Mouse (Mus musculus): ENCODE measurements around the gene Cyp39a1. TPM values are rescaled to one million over a fixed set of nuclear protein-coding genes. Genes with fewer than 3 reads are reported as not detected.
A peak's percentile ranks its signal among the peaks of the same experiment; 100 is the strongest.

The Cyp39a1 gene
- 36.0 and 36.8 TPM in 2 replicates for polyA plus RNA-seq (2016; fragmentation: Nextera tagmentation; extraction: Ambion mirVana)

- Histone ChIP-seq H3K4me1 (peaks cover 40% of the 10 kb centered on the region), H3K27me3 (ENCODE audit: low read depth, poor library complexity, severe bottlenecking) (no peaks in the 10 kb centered on the region), H3K36me3 (peaks cover 16% of the 10 kb centered on the region), H3K4me3 (peak within 1 kb of the TSS; percentile 93), H3K27ac (replicated peaks) (peak within 1 kb of the TSS; percentile 93), H3K9me3 (replicated peaks) (no peaks in the 10 kb centered on the region)
- under 1% methylated on average over 17 of the region's 17 CpGs for WGBS
- no peak for DNase-seq (ENCODE audit: low spot score)
These were observed at the start of gene Cyp39a1 for GRCm38 (mm10) chr17:43667290-43667843. Cyp39a1 (plus strand) TSS chr17:43667425.

GRCm38 (mm10) chr17:43619156-43619555 is 48.1 kb upstream of the Cyp39a1 start:
- 88% methylated on average over 9 of the region's 9 CpGs for WGBS
- H3K9me3 ChIP-seq (replicated peaks): no peaks in the 10 kb centered on the region
- no peak overlapping the region for H3K27ac ChIP-seq (replicated peaks)

GRCm38 (mm10) chr17:43622076-43622475 is 45.1 kb upstream of the Cyp39a1 start:
- Histone ChIP-seq H3K27ac (replicated peaks) (no peak overlapping the region), H3K27me3 (ENCODE audit: low read depth, poor library complexity, severe bottlenecking) (peaks cover 3% of the 10 kb centered on the region), H3K4me3 (no peak overlapping the region), H3K4me1 (no peaks in the 10 kb centered on the region), H3K9me3 (replicated peaks) (peaks cover under 1% of the 10 kb centered on the region; the same call in 1 of the 2 replicates), H3K36me3 (no peaks in the 10 kb centered on the region)
- WGBS: 91% methylated on average over 10 of the region's 10 CpGs
- no peak for DNase-seq (ENCODE audit: low spot score)

More at GRCm38 (mm10) chr17:43619156-43619555, 48.1 kb upstream of the Cyp39a1 start:
- Histone ChIP-seq H3K27me3 (ENCODE audit: low read depth, poor library complexity, severe bottlenecking) (no peaks in the 10 kb centered on the region), H3K36me3 (no peaks in the 10 kb centered on the region), H3K4me3 (no peak overlapping the region), H3K4me1 (no peaks in the 10 kb centered on the region)
- DNase-seq (ENCODE audit: low spot score): no peak

GRCm38 (mm10) chr17:43628246-43628645 is 39.0 kb upstream of the Cyp39a1 start:
- no peak for DNase-seq (ENCODE audit: low spot score)
- no peaks in the 10 kb centered on the region for H3K36me3 ChIP-seq
- WGBS: 92% methylated on average over 10 of the region's 10 CpGs
- peaks cover 14% of the 10 kb centered on the region for H3K4me1 ChIP-seq
- H3K27ac ChIP-seq (replicated peaks): no peak overlapping the region
- H3K27me3 ChIP-seq (ENCODE audit: low read depth, poor library complexity, severe bottlenecking): peaks cover 54% of the 10 kb centered on the region
- H3K9me3 ChIP-seq (replicated peaks): peaks cover 8% of the 10 kb centered on the region; the same call in 1 of the 2 replicates
- H3K4me3 ChIP-seq: no peak overlapping the region

- Histone ChIP-seq H3K4me3 (peak overlapping the region; percentile 55), H3K4me1 (peaks cover 14% of the 10 kb centered on the region), H3K36me3 (no peaks in the 10 kb centered on the region), H3K9me3 (replicated peaks) (peaks cover 8% of the 10 kb centered on the region; the same call in 1 of the 2 replicates), H3K27me3 (ENCODE audit: low read depth, poor library complexity, severe bottlenecking) (peaks cover 54% of the 10 kb centered on the region), H3K27ac (replicated peaks) (no peak overlapping the region)
- DNase-seq (ENCODE audit: low spot score): peak; percentile 15
- WGBS: 21% methylated on average over 24 of the region's 24 CpGs
These were observed 38.2 kb upstream of the Cyp39a1 start for GRCm38 (mm10) chr17:43629026-43629495.

GRCm38 (mm10) chr17:43629496-43630426 is 37.5 kb upstream of the Cyp39a1 start, which contains the start of gene Tdrd6:
Tdrd6 (minus strand) TSS chr17:43630299.
- peak; percentile 53 for DNase-seq (ENCODE audit: low spot score)
- peaks cover 14% of the 10 kb centered on the region for H3K4me1 ChIP-seq
- peaks cover 54% of the 10 kb centered on the region for H3K27me3 ChIP-seq (ENCODE audit: low read depth, poor library complexity, severe bottlenecking)
- peak within 1 kb of the TSS; percentile 58 for H3K27ac ChIP-seq (replicated peaks)
- WGBS: 2% methylated on average over 81 of the region's 83 CpGs
- peaks cover 8% of the 10 kb centered on the region; the same call in 1 of the 2 replicates for H3K9me3 ChIP-seq (replicated peaks)
- H3K36me3 ChIP-seq: no peaks in the 10 kb centered on the region
- H3K4me3 ChIP-seq: peak within 1 kb of the TSS; percentile 55

- 54% methylated on average over 13 of the region's 13 CpGs for WGBS
- H3K9me3 ChIP-seq (replicated peaks): 0 out of 2 replicates have a peak, but pooled peaks cover 8% of the 10 kb centered on the region
- peaks cover 54% of the 10 kb centered on the region for H3K27me3 ChIP-seq (ENCODE audit: low read depth, poor library complexity, severe bottlenecking)
- H3K27ac ChIP-seq (replicated peaks): no peak overlapping the region
- H3K4me1 ChIP-seq: peaks cover 14% of the 10 kb centered on the region
- H3K36me3 ChIP-seq: no peaks in the 10 kb centered on the region
- DNase-seq (ENCODE audit: low spot score): no peak
- peak overlapping the region; percentile 55 for H3K4me3 ChIP-seq
These were observed 36.8 kb upstream of the Cyp39a1 start for GRCm38 (mm10) chr17:43630427-43630760.

GRCm38 (mm10) chr17:43637146-43637545 is 30.1 kb upstream of the Cyp39a1 start:
- Histone ChIP-seq H3K9me3 (replicated peaks) (peaks cover 3% of the 10 kb centered on the region; the same call in 1 of the 2 replicates), H3K27me3 (ENCODE audit: low read depth, poor library complexity, severe bottlenecking) (peaks cover under 1% of the 10 kb centered on the region; the same call in 1 of the 2 replicates), H3K4me1 (no peaks in the 10 kb centered on the region), H3K36me3 (peaks cover 19% of the 10 kb centered on the region), H3K4me3 (no peak overlapping the region), H3K27ac (replicated peaks) (no peak overlapping the region)
- 93% methylated on average over 4 of the region's 4 CpGs for WGBS
- no peak for DNase-seq (ENCODE audit: low spot score)

GRCm38 (mm10) chr17:43640825-43641224 is 26.4 kb upstream of the Cyp39a1 start:
- Histone ChIP-seq H3K9me3 (replicated peaks) (peaks cover 3% of the 10 kb centered on the region; the same call in 1 of the 2 replicates), H3K4me1 (no peaks in the 10 kb centered on the region), H3K27ac (replicated peaks) (no peak overlapping the region), H3K4me3 (no peak overlapping the region), H3K36me3 (peaks cover 55% of the 10 kb centered on the region), H3K27me3 (ENCODE audit: low read depth, poor library complexity, severe bottlenecking) (no peaks in the 10 kb centered on the region)
- DNase-seq (ENCODE audit: low spot score): no peak
- 69% methylated on average over 1 of the region's 1 CpGs for WGBS

- Histone ChIP-seq H3K9me3 (replicated peaks) (peaks cover 3% of the 10 kb centered on the region; the same call in 1 of the 2 replicates), H3K27ac (replicated peaks) (no peak overlapping the region), H3K27me3 (ENCODE audit: low read depth, poor library complexity, severe bottlenecking) (no peaks in the 10 kb centered on the region), H3K36me3 (peaks cover 67% of the 10 kb centered on the region), H3K4me1 (peaks cover 4% of the 10 kb centered on the region; the same call in 1 of the 2 replicates), H3K4me3 (no peak overlapping the region)
- 86% methylated on average over 7 of the region's 7 CpGs for WGBS
- DNase-seq (ENCODE audit: low spot score): no peak
These were observed 24.0 kb upstream of the Cyp39a1 start for GRCm38 (mm10) chr17:43643191-43643590.

- peaks cover 3% of the 10 kb centered on the region; the same call in 1 of the 2 replicates for H3K9me3 ChIP-seq (replicated peaks)
- H3K27ac ChIP-seq (replicated peaks): no peak overlapping the region
- H3K4me3 ChIP-seq: no peak overlapping the region
- peaks cover 4% of the 10 kb centered on the region; the same call in 1 of the 2 replicates for H3K4me1 ChIP-seq
- H3K27me3 ChIP-seq (ENCODE audit: low read depth, poor library complexity, severe bottlenecking): no peaks in the 10 kb centered on the region
- H3K36me3 ChIP-seq: peaks cover 76% of the 10 kb centered on the region
- WGBS: 79% methylated on average over 7 of the region's 7 CpGs
- no peak for DNase-seq (ENCODE audit: low spot score)
These were observed 22.9 kb upstream of the Cyp39a1 start for GRCm38 (mm10) chr17:43644375-43644774.

GRCm38 (mm10) chr17:43645136-43645535 is 22.1 kb upstream of the Cyp39a1 start:
- no peak for DNase-seq (ENCODE audit: low spot score)
- 90% methylated on average over 3 of the region's 3 CpGs for WGBS
- peaks cover 3% of the 10 kb centered on the region; the same call in 1 of the 2 replicates for H3K9me3 ChIP-seq (replicated peaks)
- H3K36me3 ChIP-seq: peaks cover 83% of the 10 kb centered on the region
- no peak overlapping the region for H3K27ac ChIP-seq (replicated peaks)
- H3K4me3 ChIP-seq: no peak overlapping the region
- no peaks in the 10 kb centered on the region for H3K27me3 ChIP-seq (ENCODE audit: low read depth, poor library complexity, severe bottlenecking)
- H3K4me1 ChIP-seq: peaks cover 4% of the 10 kb centered on the region; the same call in 1 of the 2 replicates

All from midbrain, embryonic 10.5 days (tissue).